Mouse (Mus musculus): Measurements from ENCODE around the gene Clec4f. TPM values are rescaled to one million over a fixed set of nuclear protein-coding genes. Genes with fewer than 3 reads are reported as not detected.

Clec4f gene
- polyA plus RNA-seq, 1 experiment from 2014 or later, result 0.25 TPM

GRCm38 (mm10) chr6:83617581-83618335, 38.2 kb downstream of the Clec4f start:
- no peak overlapping the region for H3K4me3 ChIP-seq (replicated peaks; ENCODE audit: low read depth, low read length)
- no peak overlapping the region for H3K4me2 ChIP-seq (ENCODE audit: low read length)
- no peak overlapping the region for H3K9ac ChIP-seq (replicated peaks; ENCODE audit: low read length)
- H3K27me3 ChIP-seq (ENCODE audit: control insufficient read depth, insufficient read depth, low read length), result no peaks in the 10 kb centered on the region
- H3K9me3 ChIP-seq (ENCODE audit: control insufficient read depth, low read length), result no peaks in the 10 kb centered on the region
- ATAC-seq (ENCODE audit: low FRiP score, low TSS enrichment) (no peak), DNase-seq (no peak)
- no peaks in the 10 kb centered on the region for H3K36me3 ChIP-seq (ENCODE audit: control insufficient read depth, insufficient read depth, low read length)
- H3K27ac ChIP-seq (replicated peaks; ENCODE audit: low read depth, low read length), result no peak overlapping the region
- 84% methylated on average over 15 of the region's 15 CpGs for WGBS
- no peaks in the 10 kb centered on the region for H3K4me1 ChIP-seq (ENCODE audit: control insufficient read depth, insufficient read depth, low read length)

DNA sequence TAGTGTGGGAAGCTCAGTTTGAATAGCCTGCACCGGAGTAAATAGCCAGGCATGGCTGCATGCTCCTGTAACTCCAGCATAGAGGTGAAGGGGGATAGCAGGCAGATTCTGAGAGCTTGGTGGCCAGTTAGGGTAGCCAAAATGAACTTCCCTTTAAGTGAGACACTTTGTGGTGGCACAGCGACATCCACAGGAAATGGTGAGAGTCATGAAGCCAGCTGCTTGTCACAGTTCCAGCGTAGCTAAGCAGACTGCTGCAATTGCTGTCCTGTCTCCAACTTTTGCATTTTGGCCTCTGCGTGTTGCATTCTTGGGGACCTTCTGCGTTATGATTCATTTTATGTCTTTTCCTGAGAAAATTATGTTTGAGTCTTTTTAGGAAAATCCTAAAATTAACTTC, 39.5 kb downstream of the Clec4f start:
- H3K27me3 ChIP-seq (ENCODE audit: control insufficient read depth, insufficient read depth, low read length), result no peaks in the 10 kb centered on the region
- H3K4me2 ChIP-seq (ENCODE audit: low read length), result no peak overlapping the region
- ATAC-seq (ENCODE audit: low FRiP score, low TSS enrichment) (no peak), DNase-seq (no peak)
- no peaks in the 10 kb centered on the region for H3K36me3 ChIP-seq (ENCODE audit: control insufficient read depth, insufficient read depth, low read length)
- 83% methylated on average over 5 of the region's 5 CpGs for whole genome bisulfite sequencing
- no peak overlapping the region for H3K4me3 ChIP-seq (replicated peaks; ENCODE audit: low read depth, low read length)
- H3K9ac ChIP-seq (replicated peaks; ENCODE audit: low read length), result no peak overlapping the region
- no peaks in the 10 kb centered on the region for H3K9me3 ChIP-seq (ENCODE audit: control insufficient read depth, low read length)
- no peaks in the 10 kb centered on the region for H3K4me1 ChIP-seq (ENCODE audit: control insufficient read depth, insufficient read depth, low read length)
- H3K27ac ChIP-seq (replicated peaks; ENCODE audit: low read depth, low read length), result no peak overlapping the region

DNA sequence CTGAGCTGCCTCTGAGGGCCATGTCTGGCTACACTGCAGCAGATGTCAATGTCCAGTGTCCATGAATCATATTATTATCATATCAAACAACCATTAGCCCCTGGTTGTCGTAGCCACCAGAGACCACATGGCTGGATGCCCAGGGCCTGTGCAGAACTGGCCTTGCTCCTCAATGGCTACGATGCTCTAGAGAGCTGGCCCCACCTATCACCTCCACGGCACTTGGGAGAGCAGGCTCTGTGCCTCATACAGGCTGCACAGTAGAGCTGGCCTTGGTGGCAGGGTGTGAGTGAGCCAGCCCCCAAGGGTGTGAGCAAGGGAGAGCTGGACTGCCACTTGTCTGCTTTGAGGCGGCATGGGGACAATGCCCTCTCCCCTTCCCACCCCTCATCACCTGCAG, 41.5 kb downstream of the Clec4f start:
- Histone ChIP-seq H3K4me2 (ENCODE audit: low read length) (no peak overlapping the region), H3K36me3 (ENCODE audit: control insufficient read depth, insufficient read depth, low read length) (no peaks in the 10 kb centered on the region), H3K4me1 (ENCODE audit: control insufficient read depth, insufficient read depth, low read length) (no peaks in the 10 kb centered on the region), H3K9me3 (ENCODE audit: control insufficient read depth, low read length) (no peaks in the 10 kb centered on the region), H3K9ac (replicated peaks; ENCODE audit: low read length) (no peak overlapping the region), H3K4me3 (replicated peaks; ENCODE audit: low read depth, low read length) (no peak overlapping the region), H3K27me3 (ENCODE audit: control insufficient read depth, insufficient read depth, low read length) (no peaks in the 10 kb centered on the region), H3K27ac (replicated peaks; ENCODE audit: low read depth, low read length) (no peak overlapping the region)
- DNase-seq, result no peak
- ATAC-seq (ENCODE audit: low FRiP score, low TSS enrichment), result no peak
- WGBS, result 86% methylated on average over 4 of the region's 4 CpGs

- no peaks in the 10 kb centered on the region for H3K9me3 ChIP-seq (ENCODE audit: control insufficient read depth, low read length)
- H3K9ac ChIP-seq (replicated peaks; ENCODE audit: low read length), result no peak overlapping the region
- WGBS, result 96% methylated on average over 1 of the region's 1 CpGs
- H3K4me3 ChIP-seq (replicated peaks; ENCODE audit: low read depth, low read length), result no peak overlapping the region
- no peak overlapping the region for H3K4me2 ChIP-seq (ENCODE audit: low read length)
- no peak for ATAC-seq (ENCODE audit: low FRiP score, low TSS enrichment)
- no peaks in the 10 kb centered on the region for H3K27me3 ChIP-seq (ENCODE audit: control insufficient read depth, insufficient read depth, low read length)
- no peak for DNase-seq
- no peak overlapping the region for H3K27ac ChIP-seq (replicated peaks; ENCODE audit: low read depth, low read length)
- no peaks in the 10 kb centered on the region for H3K36me3 ChIP-seq (ENCODE audit: control insufficient read depth, insufficient read depth, low read length)
- no peaks in the 10 kb centered on the region for H3K4me1 ChIP-seq (ENCODE audit: control insufficient read depth, insufficient read depth, low read length)
Observed at GRCm38 (mm10) chr6:83612976-83613375, 43.0 kb downstream of the Clec4f start.

GRCm38 (mm10) chr6:83599636-83600174, 56.3 kb downstream of the Clec4f start:
- H3K4me3 ChIP-seq (replicated peaks; ENCODE audit: low read depth, low read length), result no peak overlapping the region
- WGBS, result 85% methylated on average over 6 of the region's 6 CpGs
- DNase-seq (no peak), ATAC-seq (ENCODE audit: low FRiP score, low TSS enrichment) (no peak)
- no peak overlapping the region for H3K27ac ChIP-seq (replicated peaks; ENCODE audit: low read depth, low read length)
- H3K27me3 ChIP-seq (ENCODE audit: control insufficient read depth, insufficient read depth, low read length), result no peaks in the 10 kb centered on the region
- no peaks in the 10 kb centered on the region for H3K4me1 ChIP-seq (ENCODE audit: control insufficient read depth, insufficient read depth, low read length)
- no peaks in the 10 kb centered on the region for H3K9me3 ChIP-seq (ENCODE audit: control insufficient read depth, low read length)
- H3K9ac ChIP-seq (replicated peaks; ENCODE audit: low read length), result no peak overlapping the region
- peak overlapping the region; percentile 65; the same call in 1 of the 2 replicates for H3K4me2 ChIP-seq (ENCODE audit: low read length)
- no peaks in the 10 kb centered on the region for H3K36me3 ChIP-seq (ENCODE audit: control insufficient read depth, insufficient read depth, low read length)

GRCm38 (mm10) chr6:83599060-83599550, 56.9 kb downstream of the Clec4f start:
- Histone ChIP-seq H3K4me1 (ENCODE audit: control insufficient read depth, insufficient read depth, low read length) (no peaks in the 10 kb centered on the region), H3K27me3 (ENCODE audit: control insufficient read depth, insufficient read depth, low read length) (no peaks in the 10 kb centered on the region), H3K4me2 (ENCODE audit: low read length) (peak overlapping the region; percentile 65), H3K27ac (replicated peaks; ENCODE audit: low read depth, low read length) (peak overlapping the region; percentile 45; the same call in 1 of the 2 replicates), H3K9ac (replicated peaks; ENCODE audit: low read length) (peak overlapping the region; percentile 62), H3K36me3 (ENCODE audit: control insufficient read depth, insufficient read depth, low read length) (no peaks in the 10 kb centered on the region), H3K4me3 (replicated peaks; ENCODE audit: low read depth, low read length) (peak overlapping the region; percentile 33), H3K9me3 (ENCODE audit: control insufficient read depth, low read length) (no peaks in the 10 kb centered on the region)
- WGBS, result 36% methylated on average over 24 of the region's 24 CpGs
- DNase-seq (peak; percentile 53), ATAC-seq (ENCODE audit: low FRiP score, low TSS enrichment) (0 out of 2 replicates have a peak, but pooled peaks have one; percentile 27)

DNA sequence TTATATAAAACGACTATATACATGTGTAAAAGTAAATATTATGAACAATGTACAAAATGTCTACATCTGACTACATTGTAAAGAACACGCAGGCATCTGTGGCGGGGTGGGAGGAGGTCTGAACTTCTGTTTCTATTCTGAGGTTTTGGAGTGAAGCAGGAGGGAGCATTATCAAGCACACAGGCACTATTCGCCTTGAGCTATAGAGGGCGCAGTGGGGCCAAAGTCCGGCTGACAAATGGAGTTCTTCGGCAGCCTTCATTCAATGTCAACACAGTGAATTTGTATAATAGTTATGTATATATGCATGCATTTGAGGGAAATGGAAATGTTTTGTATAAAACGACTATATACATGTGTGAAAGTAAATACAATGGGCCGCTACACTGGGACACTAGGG, 57.3 kb downstream of the Clec4f start:
- WGBS, result 8% methylated on average over 9 of the region's 9 CpGs
- ATAC-seq (ENCODE audit: low FRiP score, low TSS enrichment), result 0 out of 2 replicates have a peak, but pooled peaks have one; percentile 6
- peak overlapping the region; percentile 62 for H3K9ac ChIP-seq (replicated peaks; ENCODE audit: low read length)

DNA sequence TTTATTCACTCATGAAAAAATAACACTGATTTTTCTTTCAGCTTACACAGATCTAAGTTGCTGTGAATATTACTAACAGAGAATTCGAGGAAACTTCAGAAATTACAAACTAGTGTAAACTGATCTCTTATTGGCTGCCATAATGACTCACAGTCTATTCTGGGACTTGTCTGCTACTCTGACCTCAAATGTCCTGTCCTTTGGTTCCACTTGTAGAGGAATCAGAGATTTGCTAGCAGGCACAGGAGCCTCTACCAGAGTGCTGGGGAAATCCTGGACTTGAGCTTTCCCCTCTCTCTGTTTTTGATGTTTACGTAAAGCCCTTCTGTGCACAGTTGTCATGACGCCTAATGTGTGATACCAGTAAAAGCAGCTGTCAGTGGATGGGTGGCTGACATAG, 58.0 kb downstream of the Clec4f start:
- ATAC-seq (ENCODE audit: low FRiP score, low TSS enrichment) (no peak), DNase-seq (no peak)
- no peaks in the 10 kb centered on the region for H3K36me3 ChIP-seq (ENCODE audit: control insufficient read depth, insufficient read depth, low read length)
- 75% methylated on average over 3 of the region's 3 CpGs for WGBS
- no peak overlapping the region for H3K27ac ChIP-seq (replicated peaks; ENCODE audit: low read depth, low read length)
- H3K4me2 ChIP-seq (ENCODE audit: low read length), result no peak overlapping the region
- H3K27me3 ChIP-seq (ENCODE audit: control insufficient read depth, insufficient read depth, low read length), result no peaks in the 10 kb centered on the region
- H3K4me3 ChIP-seq (replicated peaks; ENCODE audit: low read depth, low read length), result no peak overlapping the region
- H3K4me1 ChIP-seq (ENCODE audit: control insufficient read depth, insufficient read depth, low read length), result no peaks in the 10 kb centered on the region
- H3K9ac ChIP-seq (replicated peaks; ENCODE audit: low read length), result no peak overlapping the region
- no peaks in the 10 kb centered on the region for H3K9me3 ChIP-seq (ENCODE audit: control insufficient read depth, low read length)

More for the DNA sequence above, 57.3 kb downstream of the Clec4f start:
- Histone ChIP-seq H3K27me3 (ENCODE audit: control insufficient read depth, insufficient read depth, low read length) (no peaks in the 10 kb centered on the region), H3K4me3 (replicated peaks; ENCODE audit: low read depth, low read length) (peak overlapping the region; percentile 33), H3K27ac (replicated peaks; ENCODE audit: low read depth, low read length) (no peak overlapping the region), H3K9me3 (ENCODE audit: control insufficient read depth, low read length) (no peaks in the 10 kb centered on the region), H3K36me3 (ENCODE audit: control insufficient read depth, insufficient read depth, low read length) (no peaks in the 10 kb centered on the region), H3K4me1 (ENCODE audit: control insufficient read depth, insufficient read depth, low read length) (no peaks in the 10 kb centered on the region), H3K4me2 (ENCODE audit: low read length) (peak overlapping the region; percentile 65)
- DNase-seq, result peak; percentile 85

GRCm38 (mm10) chr6:83595035-83595434, 61.0 kb downstream of the Clec4f start:
- H3K36me3 ChIP-seq (ENCODE audit: control insufficient read depth, insufficient read depth, low read length), result no peaks in the 10 kb centered on the region
- no peak overlapping the region for H3K9ac ChIP-seq (replicated peaks; ENCODE audit: low read length)
- H3K4me2 ChIP-seq (ENCODE audit: low read length), result no peak overlapping the region
- no peaks in the 10 kb centered on the region for H3K27me3 ChIP-seq (ENCODE audit: control insufficient read depth, insufficient read depth, low read length)
- H3K9me3 ChIP-seq (ENCODE audit: control insufficient read depth, low read length), result no peaks in the 10 kb centered on the region
- H3K4me3 ChIP-seq (replicated peaks; ENCODE audit: low read depth, low read length), result no peak overlapping the region
- ATAC-seq (ENCODE audit: low FRiP score, low TSS enrichment), result no peak
- H3K4me1 ChIP-seq (ENCODE audit: control insufficient read depth, insufficient read depth, low read length), result no peaks in the 10 kb centered on the region
- no peak overlapping the region for H3K27ac ChIP-seq (replicated peaks; ENCODE audit: low read depth, low read length)
- no peak for DNase-seq
- 91% methylated on average over 2 of the region's 2 CpGs for WGBS

All from midbrain, embryonic 14.5 days (tissue).